Mouse (Mus musculus): ENCODE measurements around the gene Tbc1d2b. TPM values are rescaled to one million over a fixed set of nuclear protein-coding genes. Genes with fewer than 3 reads are reported as not detected.

Gene Tbc1d2b
- total RNA-seq, 2 experiments from 2014 or later: 14.1 to 14.2 TPM

DNA sequence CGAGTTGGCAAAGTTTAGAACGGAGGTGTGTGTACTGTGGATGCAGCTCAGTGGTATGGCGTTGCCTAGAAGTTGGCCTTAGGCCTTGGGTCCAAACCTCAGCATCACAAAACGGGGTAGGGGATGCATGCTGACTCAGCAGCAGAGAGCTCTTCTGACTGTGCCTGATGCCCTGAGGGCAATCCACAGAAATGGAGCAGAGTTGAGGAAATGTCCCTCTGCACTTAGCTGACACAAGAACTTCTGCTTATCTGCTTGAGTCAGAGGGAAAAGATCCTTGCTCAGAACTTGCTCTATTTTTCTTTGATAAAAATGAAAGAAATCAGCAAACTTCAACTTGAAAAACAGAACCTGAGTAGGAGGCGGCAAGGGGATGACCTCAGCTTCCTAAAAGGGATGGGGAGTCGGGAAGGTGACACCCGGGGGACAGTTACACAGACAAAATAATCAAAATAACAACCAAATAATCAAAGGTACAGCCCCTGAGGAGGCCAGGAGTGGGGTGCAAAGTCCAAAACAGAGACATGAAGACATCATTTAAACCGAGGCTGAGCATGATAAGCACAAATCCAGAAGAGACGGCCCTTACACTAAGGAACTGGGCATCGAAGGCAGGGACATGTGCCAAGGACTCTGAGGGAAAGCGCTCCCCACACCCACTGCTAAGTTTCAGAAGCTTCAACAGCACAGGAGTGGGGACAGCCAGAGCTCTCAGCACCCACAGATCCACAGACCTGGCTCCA, 54.2 kb downstream of the Tbc1d2b start:
- Histone ChIP-seq H3K27ac (no peak overlapping the region), H3K4me3 (no peak overlapping the region)
- no peak for DNase-seq (ENCODE audit: extremely low spot score in 1 of 2, low spot score in 2 of 2)
- TF ChIP-seq CTCF (IDR thresholded peaks at IDR 0.05): no peak
- intact Hi-C loops (cut with DNase I): no loop called here

DNA sequence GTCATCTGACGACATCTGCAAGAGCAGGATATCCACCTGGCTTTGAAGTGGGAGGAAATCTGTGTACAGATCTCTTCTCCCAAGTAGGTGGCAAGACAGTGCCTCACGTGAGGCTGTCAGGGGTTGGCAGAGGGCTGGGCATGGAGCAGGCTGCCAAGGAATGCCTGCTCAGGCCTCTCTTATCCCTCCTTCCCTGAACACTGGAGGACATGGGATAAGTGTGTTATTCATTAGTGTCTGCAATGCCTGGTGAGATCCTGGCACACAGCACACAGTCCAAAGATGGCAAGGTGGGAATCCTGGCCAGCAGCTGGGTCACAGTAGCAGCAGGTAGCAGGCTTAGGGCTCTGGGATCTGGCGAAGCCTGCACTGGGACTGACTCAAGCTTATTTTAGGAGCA, 57.5 kb downstream of the Tbc1d2b start:
- TF ChIP-seq CTCF (IDR thresholded peaks at IDR 0.05): no peak
- intact Hi-C loops (cut with DNase I): no loop called here
- no peak overlapping the region for H3K4me3 ChIP-seq
- DNase-seq (ENCODE audit: extremely low spot score in 1 of 2, low spot score in 2 of 2): no peak
- H3K27ac ChIP-seq: no peak overlapping the region

DNA sequence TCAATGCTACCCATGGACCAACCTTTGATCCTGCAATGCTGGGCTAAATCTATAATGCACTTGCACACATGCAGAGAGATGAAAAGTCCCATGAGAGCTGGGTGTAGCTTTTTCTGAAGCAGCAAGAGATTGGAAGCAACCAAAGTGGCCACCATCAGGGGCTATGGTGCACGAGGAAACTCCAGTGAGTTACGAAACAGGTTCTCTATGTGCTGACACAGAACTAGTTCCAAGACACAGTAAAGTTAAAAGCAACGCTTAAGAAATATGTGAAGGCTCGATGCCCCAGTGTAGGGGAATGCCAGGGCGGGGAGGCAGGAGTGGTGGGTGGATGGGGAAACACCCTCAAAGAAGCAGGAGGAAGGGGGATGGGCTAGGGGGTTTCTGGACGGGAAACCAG, 61.9 kb downstream of the Tbc1d2b start:
- no peak for TF ChIP-seq CTCF (IDR thresholded peaks at IDR 0.05)
- Histone ChIP-seq H3K4me3 (no peak overlapping the region), H3K27ac (no peak overlapping the region)
- no peak for DNase-seq (ENCODE audit: extremely low spot score in 1 of 2, low spot score in 2 of 2)
- intact Hi-C loops (cut with DNase I): loop anchor here (10.0 kb wide), 1 partner anchor 486 kb away; no protein-coding TSS in a partner anchor

DNA sequence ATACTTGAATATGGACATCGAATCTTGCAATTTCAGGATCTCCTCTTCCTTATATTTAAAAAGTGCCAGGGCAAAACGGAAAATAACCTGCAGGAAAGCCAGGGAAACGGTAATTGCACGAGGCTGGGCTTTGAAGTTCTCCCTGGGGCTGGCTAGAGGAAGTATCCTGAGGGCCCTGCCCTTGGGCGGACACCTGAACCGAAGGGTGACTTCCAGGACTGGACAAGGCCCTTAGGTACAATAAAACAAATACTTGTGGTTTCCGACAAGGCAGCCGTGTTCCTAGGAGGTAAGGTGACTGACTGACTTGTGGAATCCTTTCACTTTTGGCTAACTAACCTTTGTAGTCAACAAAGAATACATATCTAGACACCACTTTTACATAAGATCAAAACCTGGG, 62.8 kb downstream of the Tbc1d2b start:
- TF ChIP-seq CTCF (IDR thresholded peaks at IDR 0.05): no peak
- intact Hi-C loops (cut with DNase I): loop anchor here (2.0 to 10.0 kb wide), 2 partner anchors 107 to 487 kb away; no protein-coding TSS in a partner anchor
- DNase-seq (ENCODE audit: extremely low spot score in 1 of 2, low spot score in 2 of 2): no peak
- Histone ChIP-seq H3K4me3 (no peak overlapping the region), H3K27ac (no peak overlapping the region)

DNA sequence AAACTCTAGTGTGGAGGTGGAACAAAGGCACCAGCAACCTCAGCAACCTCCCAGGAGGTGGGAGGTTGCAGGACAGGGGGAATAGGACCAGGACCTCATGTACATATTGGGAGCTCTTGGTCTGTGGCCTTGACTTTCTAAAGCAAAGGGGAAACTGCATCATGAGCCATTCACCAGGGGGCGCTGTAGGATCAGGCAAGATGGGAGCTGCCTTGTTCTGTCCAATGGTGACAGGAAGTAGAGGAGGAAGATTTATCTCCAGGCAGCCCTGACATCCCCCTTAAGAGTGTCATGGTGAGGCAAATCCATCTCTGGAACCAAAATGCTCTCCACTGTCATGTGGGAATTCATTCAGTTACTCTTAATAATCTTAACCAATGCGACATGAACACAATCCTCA, 64.1 kb downstream of the Tbc1d2b start:
- Histone ChIP-seq H3K27ac (no peak overlapping the region), H3K4me3 (no peak overlapping the region)
- DNase-seq (ENCODE audit: extremely low spot score in 1 of 2, low spot score in 2 of 2): peak; percentile 78 to 85
- intact Hi-C loops (cut with DNase I): loop anchor here (1.0 to 10.0 kb wide), 3 partner anchors 108 to 488 kb away; no protein-coding TSS in a partner anchor
- TF ChIP-seq CTCF (IDR thresholded peaks at IDR 0.05): peak; percentile 91

DNA sequence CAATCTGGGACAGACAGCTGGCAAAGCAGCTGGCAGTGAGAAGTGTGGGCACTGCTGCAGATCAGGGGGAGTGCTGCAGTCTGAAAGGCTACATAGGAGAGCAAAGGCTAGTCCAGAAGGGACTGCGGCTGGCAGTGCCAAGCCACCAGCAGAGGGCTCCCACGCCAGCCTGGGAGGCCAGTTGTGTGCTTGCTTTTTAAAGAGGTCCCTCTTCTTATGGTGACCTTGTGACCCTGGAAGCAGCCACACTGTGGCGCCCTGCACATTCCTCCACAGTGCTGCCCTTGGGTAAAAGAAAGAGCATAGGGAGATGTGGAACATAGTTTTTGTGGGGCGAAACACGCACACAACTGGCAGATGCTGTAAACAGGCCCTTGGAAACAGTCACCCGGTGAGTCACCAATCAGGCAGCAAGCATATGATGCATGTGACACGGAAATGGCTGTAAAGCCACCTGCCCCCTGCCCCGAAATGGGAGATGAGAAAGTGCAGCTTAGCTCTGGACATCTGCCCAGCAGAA, 66.1 kb downstream of the Tbc1d2b start:
- Histone ChIP-seq H3K4me3 (no peak overlapping the region), H3K27ac (no peak overlapping the region)
- no peak for DNase-seq (ENCODE audit: extremely low spot score in 1 of 2, low spot score in 2 of 2)
- intact Hi-C loops (cut with DNase I): loop anchor here (10.0 kb wide), 1 partner anchor 490 kb away; no protein-coding TSS in a partner anchor
- peak; percentile 49 for TF ChIP-seq CTCF (IDR thresholded peaks at IDR 0.05)

DNA sequence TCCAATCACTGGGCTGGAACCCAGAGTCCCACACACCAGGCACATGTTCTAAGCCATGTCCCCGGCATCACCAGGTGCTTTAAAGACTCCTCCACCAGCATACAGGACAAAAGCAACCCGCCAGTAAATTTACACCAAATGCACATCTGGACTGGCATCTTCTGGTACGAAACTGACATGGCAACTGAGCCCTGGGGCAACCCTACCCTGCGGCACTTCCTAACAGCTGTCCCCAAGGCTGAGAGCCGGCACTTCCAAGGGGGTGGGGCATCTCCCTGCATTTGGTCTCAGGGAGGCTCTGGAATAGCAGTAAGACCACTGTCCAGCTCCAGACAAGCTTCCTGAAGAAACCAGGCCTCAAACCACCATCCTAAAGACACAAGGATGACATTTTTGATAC, 67.4 kb downstream of the Tbc1d2b start:
- no peak for TF ChIP-seq CTCF (IDR thresholded peaks at IDR 0.05)
- H3K4me3 ChIP-seq: no peak overlapping the region
- DNase-seq (ENCODE audit: extremely low spot score in 1 of 2, low spot score in 2 of 2): no peak
- intact Hi-C loops (cut with DNase I): loop anchor here (10.0 kb wide), 1 partner anchor 492 kb away; no protein-coding TSS in a partner anchor
- H3K27ac ChIP-seq: no peak overlapping the region

DNA sequence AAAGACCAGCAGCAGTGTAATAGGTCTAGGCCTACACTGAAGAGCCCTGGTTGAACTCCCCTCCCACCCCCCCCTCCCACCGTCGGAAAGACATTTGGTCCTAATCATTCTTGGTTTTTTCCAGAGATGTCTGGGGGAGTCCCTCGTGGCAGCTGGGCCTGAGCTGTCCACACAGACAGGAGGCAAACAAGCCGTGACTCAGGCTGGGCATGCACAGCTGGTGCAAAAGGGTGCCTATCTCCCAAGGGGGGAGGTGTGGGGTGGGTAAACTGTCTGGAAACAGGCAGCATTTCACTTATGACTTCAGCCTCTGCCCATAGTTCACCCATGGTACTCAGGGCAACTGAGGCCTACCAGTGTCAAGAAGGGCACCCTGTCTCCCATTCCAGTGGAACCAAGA, 69.1 kb downstream of the Tbc1d2b start:
- Histone ChIP-seq H3K4me3 (no peak overlapping the region), H3K27ac (no peak overlapping the region)
- intact Hi-C loops (cut with DNase I): loop anchor here (10.0 kb wide), 1 partner anchor 493 kb away; no protein-coding TSS in a partner anchor
- DNase-seq (ENCODE audit: extremely low spot score in 1 of 2, low spot score in 2 of 2): no peak
- no peak for TF ChIP-seq CTCF (IDR thresholded peaks at IDR 0.05)

DNA sequence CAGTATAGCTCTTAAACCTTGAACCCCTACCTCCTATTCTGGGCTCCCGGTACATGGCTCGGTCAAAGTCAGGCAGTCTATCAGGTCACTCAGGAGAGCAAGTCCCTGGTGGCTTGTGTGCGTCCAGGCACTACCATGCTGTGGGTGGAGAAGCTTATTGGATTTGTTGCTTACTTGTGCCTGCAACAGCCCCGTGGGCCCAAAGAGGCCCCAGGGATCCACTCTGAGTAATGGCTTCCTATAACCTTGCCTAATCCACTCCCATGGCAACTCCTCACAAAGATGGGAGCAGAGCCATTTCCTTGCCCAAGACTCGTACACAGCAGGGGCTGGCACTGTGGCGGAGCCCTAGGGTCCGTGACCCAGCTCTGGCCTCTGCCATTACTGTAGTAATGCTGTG, 69.5 kb downstream of the Tbc1d2b start:
- intact Hi-C loops (cut with DNase I): loop anchor here (10.0 kb wide), 1 partner anchor 494 kb away; no protein-coding TSS in a partner anchor
- no peak for TF ChIP-seq CTCF (IDR thresholded peaks at IDR 0.05)
- H3K27ac ChIP-seq: no peak overlapping the region

DNA sequence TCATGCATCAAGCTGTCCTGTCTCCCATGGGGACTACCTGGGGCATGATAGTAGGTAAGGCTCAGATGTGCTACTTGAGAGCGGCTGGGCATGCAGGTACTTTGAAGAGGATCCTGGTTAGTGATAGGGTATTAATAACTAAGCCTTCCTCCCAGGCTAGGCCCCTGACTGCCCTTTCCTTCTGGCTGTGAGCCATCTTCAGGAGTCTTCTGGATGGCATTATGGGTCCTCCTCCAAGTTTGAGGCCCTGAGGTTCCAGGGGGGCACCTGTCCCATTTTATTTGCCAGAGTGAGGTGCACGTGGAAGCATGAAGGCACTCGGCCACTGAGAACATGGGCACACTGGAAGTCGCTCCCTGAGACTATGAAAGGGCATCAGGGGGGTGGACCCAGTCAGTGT, 70.1 kb downstream of the Tbc1d2b start:
- H3K27ac ChIP-seq: no peak overlapping the region
- intact Hi-C loops (cut with DNase I): loop anchor here (10.0 kb wide), 1 partner anchor 494 kb away; no protein-coding TSS in a partner anchor
- TF ChIP-seq CTCF (IDR thresholded peaks at IDR 0.05): no peak
- H3K4me3 ChIP-seq: no peak overlapping the region
- DNase-seq (ENCODE audit: extremely low spot score in 1 of 2, low spot score in 2 of 2): no peak

More for the DNA sequence above, 69.5 kb downstream of the Tbc1d2b start:
- DNase-seq (ENCODE audit: extremely low spot score in 1 of 2, low spot score in 2 of 2): no peak
- no peak overlapping the region for H3K4me3 ChIP-seq

DNA sequence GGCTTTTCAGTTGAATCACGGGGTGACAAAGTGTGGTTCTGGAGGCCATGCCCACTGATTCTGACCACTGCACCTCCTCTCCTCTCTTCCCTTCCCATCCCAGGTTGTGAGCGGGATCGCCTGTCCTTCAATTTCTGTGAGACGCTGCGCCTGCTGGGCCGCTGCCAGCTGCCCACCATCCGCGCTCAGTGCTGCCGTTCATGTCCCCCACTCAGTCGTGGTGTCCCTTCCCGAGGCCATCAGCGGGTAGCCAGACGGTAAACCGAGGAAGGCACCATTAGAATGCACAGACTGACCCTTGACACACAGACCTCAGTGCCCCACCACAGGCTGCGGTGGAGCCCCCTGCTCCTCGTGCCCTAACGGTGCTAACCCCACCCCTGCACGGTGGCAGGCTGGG, 71.0 kb downstream of the Tbc1d2b start:
- no peak for TF ChIP-seq CTCF (IDR thresholded peaks at IDR 0.05)

More for the DNA sequence above, 71.0 kb downstream of the Tbc1d2b start:
- intact Hi-C loops (cut with DNase I): loop anchor here (10.0 kb wide), 1 partner anchor 495 kb away; no protein-coding TSS in a partner anchor
- no peak overlapping the region for H3K4me3 ChIP-seq
- DNase-seq (ENCODE audit: extremely low spot score in 1 of 2, low spot score in 2 of 2): no peak
- no peak overlapping the region for H3K27ac ChIP-seq
